Mouse (Mus musculus) heart, postnatal 25 days (tissue): ENCODE results near the gene Mta1. TPM values are rescaled to one million over a fixed set of nuclear protein-coding genes. Genes with fewer than 3 reads are reported as not detected.

ENCODE experiments used
- DNase-seq: peaks from one replicate; pipeline ENCODE4 v3.0.0; 2022; ENCODE audit warnings: low spot score
- intact Hi-C: fragments of 180-260 bp; cut with DNase I; formaldehyde crosslinking; loops from one replicate; pipeline ENCODE4 v1.15.1; 2025
- total RNA-seq, 2 experiments: library from RNA; stranded (reverse); gene quantifications; 2 replicates each; pipeline ENCODE4 v1.2.3; 2021

Gene Mta1
- 10 to 100 TPM; 48.4 to 49.3 TPM for total RNA-seq

- intact Hi-C loops = no loop called here
- DNase-seq = no peak
Observed at GRCm38 (mm10) chr12:113097749-113098281, at the start of gene Mta1. Mta1 (plus strand) TSS chr12:113098278.

GRCm38 (mm10) chr12:113049836-113050235 lies 48.2 kb upstream of the Mta1 start:
- no peak for DNase-seq
- intact Hi-C loops = no loop called here

- DNase-seq = no peak
- intact Hi-C loops = no loop called here
Observed at GRCm38 (mm10) chr12:113050671-113051070, 47.4 kb upstream of the Mta1 start.

GRCm38 (mm10) chr12:113051628-113052403 lies 46.3 kb upstream of the Mta1 start:
- no peak for DNase-seq
- intact Hi-C loops = no loop called here

- DNase-seq = no peak
- intact Hi-C loops = no loop called here
Observed at GRCm38 (mm10) chr12:113056089-113056488, 42.0 kb upstream of the Mta1 start.

- no peak for DNase-seq
- intact Hi-C loops = no loop called here
Observed at GRCm38 (mm10) chr12:113060178-113060577, 37.9 kb upstream of the Mta1 start.

GRCm38 (mm10) chr12:113061606-113062005 lies 36.5 kb upstream of the Mta1 start:
- no peak for DNase-seq
- intact Hi-C loops = no loop called here

GRCm38 (mm10) chr12:113062201-113062600 lies 35.9 kb upstream of the Mta1 start:
- intact Hi-C loops = no loop called here
- no peak for DNase-seq

GRCm38 (mm10) chr12:113063700-113064099 lies 34.4 kb upstream of the Mta1 start:
- DNase-seq = no peak
- intact Hi-C loops = no loop called here

GRCm38 (mm10) chr12:113068002-113068401 lies 30.1 kb upstream of the Mta1 start:
- intact Hi-C loops = no loop called here
- no peak for DNase-seq

- no peak for DNase-seq
- intact Hi-C loops = no loop called here
Observed at GRCm38 (mm10) chr12:113069389-113069788, 28.7 kb upstream of the Mta1 start.

GRCm38 (mm10) chr12:113071321-113071720 lies 26.8 kb upstream of the Mta1 start:
- no peak for DNase-seq
- intact Hi-C loops = loop anchor here (10.0 kb wide), 1 partner anchor 197 kb away; no protein-coding TSS in a partner anchor

GRCm38 (mm10) chr12:113071827-113072226 lies 26.3 kb upstream of the Mta1 start:
- no peak for DNase-seq
- intact Hi-C loops = loop anchor here (10.0 kb wide), 1 partner anchor 197 kb away; no protein-coding TSS in a partner anchor

- DNase-seq = no peak
- intact Hi-C loops = loop anchor here (2.0 to 10.0 kb wide), 2 partner anchors 117 to 199 kb away; no protein-coding TSS in a partner anchor
Observed at GRCm38 (mm10) chr12:113073420-113074328, 24.4 kb upstream of the Mta1 start.

- DNase-seq = peak; percentile 74
- intact Hi-C loops = loop anchor here (2.0 to 10.0 kb wide), 2 partner anchors 118 to 200 kb away; no protein-coding TSS in a partner anchor
Observed at GRCm38 (mm10) chr12:113074329-113075062, 23.6 kb upstream of the Mta1 start, which contains the start of gene Tex22. Tex22 (plus strand) TSS chr12:113074502.

- DNase-seq = peak; percentile 69
- intact Hi-C loops = loop anchor here (2.0 to 10.0 kb wide), 2 partner anchors 118 to 200 kb away; no protein-coding TSS in a partner anchor
Observed at GRCm38 (mm10) chr12:113075063-113075454, 23.0 kb upstream of the Mta1 start.

GRCm38 (mm10) chr12:113075486-113075885 lies 22.6 kb upstream of the Mta1 start:
- intact Hi-C loops = loop anchor here (2.0 to 10.0 kb wide), 2 partner anchors 119 to 201 kb away; no protein-coding TSS in a partner anchor
- DNase-seq = no peak

- DNase-seq = no peak
- intact Hi-C loops = no loop called here
Observed at GRCm38 (mm10) chr12:113087276-113087675, 10.8 kb upstream of the Mta1 start.

GRCm38 (mm10) chr12:113088026-113088425 lies 10.1 kb upstream of the Mta1 start:
- intact Hi-C loops = no loop called here

More at GRCm38 (mm10) chr12:113088026-113088425, 10.1 kb upstream of the Mta1 start:
- DNase-seq = no peak
